Mouse (Mus musculus): ENCODE data around the gene 9130019O22Rik. TPM values are rescaled to one million over a fixed set of nuclear protein-coding genes. Genes with fewer than 3 reads are reported as not detected.
"Not testable (repeated sequence)": the region's sequence is repeated elsewhere in the genome, so short reads cannot be mapped to it uniquely, and the experiment has no call there.

Gene 9130019O22Rik
- total RNA-seq, 2 experiments from 2014 or later = 2.2 to 3.2 TPM

- DNase-seq = no peak
- intact Hi-C loops (cut with DNase I) = loop anchor here (5.0 to 10.0 kb wide), 2 partner anchors 81 to 839 kb away; partner anchors contain the start of genes Atxn2l and Dctpp1
Measured at GRCm38 (mm10) chr7:127343351-127344019, 43.5 kb downstream of the 9130019O22Rik start.

GRCm38 (mm10) chr7:127342888-127343287, 44.1 kb downstream of the 9130019O22Rik start:
- no peak for DNase-seq
- intact Hi-C loops (cut with DNase I) = loop anchor here (5.0 to 10.0 kb wide), 2 partner anchors 81 to 838 kb away; partner anchors contain the start of genes Atxn2l and Dctpp1

- intact Hi-C loops (cut with DNase I) = loop anchor here (5.0 to 10.0 kb wide), 2 partner anchors 80 to 838 kb away; partner anchors contain the start of genes Atxn2l and Dctpp1
- DNase-seq = no peak
Measured at GRCm38 (mm10) chr7:127342332-127342731, 44.6 kb downstream of the 9130019O22Rik start.

GRCm38 (mm10) chr7:127341861-127342260, 45.1 kb downstream of the 9130019O22Rik start:
- DNase-seq = not testable (repeated sequence)
- intact Hi-C loops (cut with DNase I) = loop anchor here (5.0 to 10.0 kb wide), 2 partner anchors 80 to 837 kb away; partner anchors contain the start of genes Atxn2l and Dctpp1

GRCm38 (mm10) chr7:127341356-127341755, 45.6 kb downstream of the 9130019O22Rik start:
- no peak for DNase-seq
- intact Hi-C loops (cut with DNase I) = loop anchor here (5.0 to 10.0 kb wide), 2 partner anchors 79 to 837 kb away; partner anchors contain the start of genes Atxn2l and Dctpp1

GRCm38 (mm10) chr7:127337636-127338035, 49.3 kb downstream of the 9130019O22Rik start:
- DNase-seq = no peak
- intact Hi-C loops (cut with DNase I) = no loop called here

- intact Hi-C loops (cut with DNase I) = no loop called here
- DNase-seq = no peak
Measured at GRCm38 (mm10) chr7:127335604-127336003, 51.4 kb downstream of the 9130019O22Rik start.

- intact Hi-C loops (cut with DNase I) = no loop called here
- no peak for DNase-seq
Measured at GRCm38 (mm10) chr7:127333240-127333639, 53.7 kb downstream of the 9130019O22Rik start.

Other genes with a start within 250 kb of the 9130019O22Rik start
- gene Spn, start 249.3 kb downstream of the 9130019O22Rik start, total RNA-seq (2021) = under 1 TPM; 0.76 to 0.92 TPM
- gene Cd2bp2, start 191.1 kb downstream of the 9130019O22Rik start, total RNA-seq (2021) = 10 to 100 TPM; 36.9 to 38.0 TPM
- gene Tbc1d10b, start 178.7 kb downstream of the 9130019O22Rik start, total RNA-seq (2021) = 10 to 100 TPM; 24.6 to 26.4 TPM
- gene Mylpf, start 178.3 kb downstream of the 9130019O22Rik start, total RNA-seq (2021) = 1 to 10 TPM; 2.4 to 2.5 TPM
- 1 to 10 TPM; 6.0 to 6.6 TPM for gene Zfp553, start 154.1 kb downstream of the 9130019O22Rik start, total RNA-seq (2021)
- gene Sept1, start 154.0 kb downstream of the 9130019O22Rik start, total RNA-seq (2021) = 1 to 10 TPM; 2.8 TPM
- 10 to 100 TPM; 19.1 TPM for gene Zfp771, start 142.9 kb downstream of the 9130019O22Rik start, total RNA-seq (2021)
- 10 to 100 TPM; 40.7 to 45.0 TPM for gene Dctpp1, start 126.5 kb downstream of the 9130019O22Rik start, total RNA-seq (2021)
- gene Sephs2, start 113.1 kb downstream of the 9130019O22Rik start, total RNA-seq (2021) = 10 to 100 TPM; 26.7 to 31.4 TPM
- gene Itgal, start 90.9 kb downstream of the 9130019O22Rik start, total RNA-seq (2021) = 1 to 10 TPM; 1.2 to 1.5 TPM
- 10 to 100 TPM; 34.8 to 35.5 TPM for gene Zfp768, start 41.6 kb downstream of the 9130019O22Rik start, total RNA-seq (2021)
- 1 to 10 TPM; 5.0 to 5.6 TPM for gene Zfp747, start 11.1 kb downstream of the 9130019O22Rik start, total RNA-seq (2021)
- gene E430018J23Rik, start 6.5 kb upstream of the 9130019O22Rik start, total RNA-seq (2021) = 1 to 10 TPM; 4.5 to 4.9 TPM
- gene Zfp764, start 19.7 kb upstream of the 9130019O22Rik start, total RNA-seq (2021) = 1 to 10 TPM; 2.9 to 4.2 TPM
- 1 to 10 TPM; 2.5 to 3.9 TPM for gene Zfp688, start 34.9 kb upstream of the 9130019O22Rik start, total RNA-seq (2021)
- gene Zfp689, start 62.0 kb upstream of the 9130019O22Rik start, total RNA-seq (2021) = 1 to 10 TPM; 1.4 to 1.7 TPM
- gene Prr14, start 72.4 kb upstream of the 9130019O22Rik start, total RNA-seq (2021) = 10 to 100 TPM; 25.8 to 28.1 TPM
- 10 to 100 TPM; 32.2 to 35.0 TPM for gene Fbrs, start 92.0 kb upstream of the 9130019O22Rik start, total RNA-seq (2021)
- 10 to 100 TPM; 52.1 to 58.8 TPM for gene Srcap, start 124.8 kb upstream of the 9130019O22Rik start, total RNA-seq (2021)
- gene Gm42715, start 132.4 kb upstream of the 9130019O22Rik start, total RNA-seq (2021) = 10 to 100 TPM; 10.3 to 10.5 TPM
- not detected for gene Tmem265, start 174.2 kb upstream of the 9130019O22Rik start, total RNA-seq (2021)
- gene Phkg2, start 186.2 kb upstream of the 9130019O22Rik start, total RNA-seq (2021) = 10 to 100 TPM; 17.7 to 19.0 TPM
- 10 to 100 TPM; 10.4 to 12.1 TPM for gene Ccdc189, start 201.4 kb upstream of the 9130019O22Rik start, total RNA-seq (2021)
- 10 to 100 TPM; 42.3 to 43.1 TPM for gene Rnf40, start 201.6 kb upstream of the 9130019O22Rik start, total RNA-seq (2021)
- gene Zfp629, start 228.6 kb upstream of the 9130019O22Rik start, total RNA-seq (2021) = 10 to 100 TPM; 18.1 to 22.4 TPM